Mouse (Mus musculus) adrenal gland, postnatal 14 days (tissue): ENCODE results near the gene Ubtd2. TPM values are rescaled to one million over a fixed set of nuclear protein-coding genes. Genes with fewer than 3 reads are reported as not detected.

Experiments used
- DNase-seq: peaks from one replicate; pipeline ENCODE4 v3.0.0; 2021; ENCODE audit warnings: mixed read lengths
- total RNA-seq: library from RNA; stranded (reverse); gene quantifications from 2 replicates; pipeline ENCODE4 v1.2.3, GENCODE M21; 2021

Ubtd2 gene
- total RNA-seq, 1 experiment from 2014 or later: 17.3 TPM

DNA sequence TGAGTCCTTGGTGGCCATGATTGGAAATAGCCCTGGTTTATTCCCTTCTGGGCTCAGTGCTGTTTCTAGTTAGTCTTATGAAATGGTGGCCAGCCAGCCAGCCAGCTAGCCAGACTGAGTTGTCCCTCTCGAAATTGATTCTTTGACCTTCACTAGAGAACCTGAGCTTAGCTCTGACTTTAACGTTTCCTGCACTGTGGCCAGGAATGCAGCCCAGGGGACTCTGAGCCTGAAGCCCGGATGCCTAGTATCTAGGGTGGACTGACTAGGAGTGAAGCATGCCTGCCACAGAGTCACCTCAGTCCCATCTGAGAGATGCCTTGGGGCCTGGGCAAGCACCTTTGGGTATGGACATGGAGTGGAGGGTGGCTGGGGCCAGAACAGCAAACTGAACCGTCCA, 109.5 kb downstream of the Ubtd2 start:
- DNase-seq: peak; percentile 57

- peak; percentile 44 for DNase-seq
Measured at GRCm38 (mm10) chr11:32565088-32565487, 109.9 kb downstream of the Ubtd2 start.

GRCm38 (mm10) chr11:32566184-32566583, 111.0 kb downstream of the Ubtd2 start:
- DNase-seq: no peak

Other genes starting within 250 kb of the Ubtd2 start
- gene Snrnp25, start 250.0 kb upstream of the Ubtd2 start, total RNA-seq: 19.7 and 20.8 TPM in 2 replicates
- 22.4 and 24.3 TPM in 2 replicates for gene Rhbdf1, start 233.1 kb upstream of the Ubtd2 start, total RNA-seq
- gene Mpg, start 228.9 kb upstream of the Ubtd2 start, total RNA-seq: 15.3 and 21.3 TPM in 2 replicates
- 45.3 and 54.8 TPM in 2 replicates for gene Nprl3, start 187.7 kb upstream of the Ubtd2 start, total RNA-seq
- not detected in 2 replicates for gene Hba-x, start 179.0 kb upstream of the Ubtd2 start, total RNA-seq
- gene Hba-a1, start 171.9 kb upstream of the Ubtd2 start, total RNA-seq: 9,215 and 11,792 TPM in 2 replicates
- 2.8 and 3.2 TPM in 2 replicates for gene Hbq1b, start 168.4 kb upstream of the Ubtd2 start, total RNA-seq
- gene Hba-a2, start 158.9 kb upstream of the Ubtd2 start, total RNA-seq: 8,335 and 10,867 TPM in 2 replicates
- 1.0 TPM in 1 of 2 replicates, not detected in the other for gene Hbq1a, start 155.3 kb upstream of the Ubtd2 start, total RNA-seq
- 8.9 and 11.1 TPM in 2 replicates for gene Sh3pxd2b, start 107.5 kb upstream of the Ubtd2 start, total RNA-seq
- gene Efcab9, start 76.7 kb downstream of the Ubtd2 start, total RNA-seq: 1.7 TPM in 1 of 2 replicates, not detected in the other
- 14.5 and 23.9 TPM in 2 replicates for gene Stk10, start 77.9 kb downstream of the Ubtd2 start, total RNA-seq
- gene Fbxw11, start 187.4 kb downstream of the Ubtd2 start, total RNA-seq: 85.5 and 86.2 TPM in 2 replicates